Mouse (Mus musculus) heart, adult 2 months (tissue): ENCODE measurements around the gene Gm20388.

Experiments
- CTCF ChIP-seq: fragments of 200-600 bp; IDR thresholded peaks from 2 replicates; pipeline ENCODE4 v1.8.1; 2022; ENCODE audit warnings: antibody characterized with exemption, mild to moderate bottlenecking, moderate library complexity
- EP300 ChIP-seq: fragments of 200-500 bp; IDR thresholded peaks from 2 replicates; pipeline ENCODE4 v1.6.1; 2011; ENCODE audit warnings: low read depth, low read length, control low read depth; ENCODE audit not compliant: insufficient read depth
- POLR2A ChIP-seq: fragments of 200-500 bp; IDR thresholded peaks from 2 replicates; pipeline ENCODE4 v1.6.1; 2011; ENCODE audit warnings: mild to moderate bottlenecking, low read depth, low read length, control low read depth; ENCODE audit not compliant: insufficient read depth

DNA sequence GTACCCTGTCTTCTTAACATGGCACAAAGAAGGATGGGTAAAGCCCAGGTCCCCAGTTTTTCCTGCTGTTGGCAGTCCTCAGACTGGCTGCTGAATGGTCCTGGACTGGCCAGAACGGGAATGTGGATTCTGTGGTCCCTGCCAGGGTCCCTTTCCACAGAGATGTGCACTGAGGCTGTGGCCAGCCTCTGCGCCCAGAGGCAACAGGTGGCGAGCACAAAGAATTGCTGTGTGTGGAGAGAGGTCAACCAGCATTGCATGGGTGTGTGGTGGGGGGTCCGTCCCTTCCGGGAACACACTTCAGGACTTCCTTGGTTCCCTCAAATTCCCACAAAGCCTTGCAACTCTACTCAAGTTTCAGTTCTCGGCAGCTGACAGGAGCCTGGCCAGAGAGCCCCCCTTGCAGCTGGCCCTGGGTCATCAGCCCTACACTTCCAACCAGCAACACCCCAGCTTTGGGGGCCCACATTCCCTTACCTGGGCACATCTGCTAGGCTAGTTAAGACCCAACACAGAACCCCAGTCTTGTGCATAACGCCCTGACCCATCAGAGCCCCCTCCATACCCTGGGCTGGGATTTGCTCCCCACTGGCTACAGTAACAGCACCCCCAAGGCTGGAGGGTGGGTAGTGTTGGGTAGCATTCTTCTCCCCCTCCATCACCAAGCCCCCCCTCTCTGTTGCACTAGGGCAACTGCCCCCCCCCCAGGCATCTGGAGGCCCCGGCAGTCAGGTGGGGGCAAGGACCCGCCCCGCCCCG, 2938.7 kb downstream of the Gm20388 start:
- TF ChIP-seq EP300 (no peak), CTCF (no peak), POLR2A (no peak)
